Mouse (Mus musculus): ENCODE results near the gene Ifrd2.

- TF ChIP-seq CTCF (IDR thresholded peaks at IDR 0.05; ENCODE audit: extremely low read depth, insufficient read length, insufficient replicate concordance, low read depth, low read length): no peak
- no peak for TF ChIP-seq POLR2A (IDR thresholded peaks at IDR 0.05; ENCODE audit: low read depth, low read length)
Observed at GRCm38 (mm10) chr9:107627387-107628255, 40.2 kb downstream of the Ifrd2 start.

Data from small intestine, adult 2 months (tissue).